8 mouse cellular contexts compared by ENCODE assay signal in genomic region chr1:38627683-38628361, GRCm38 (mm10). TPM values are rescaled to one million over a fixed set of nuclear protein-coding genes. Genes with fewer than 3 reads are reported as not detected.
DNase-seq lines count a peak whose midpoint lies in the region; ATAC-seq and TF ChIP-seq lines count a peak whose summit lies in the region.

No protein-coding gene starts in this region.

- H3K4me2 ChIP-seq in heart, embryonic 15.5 days: peak overlapping the region; percentile 99
- H3K4me2 ChIP-seq in stomach, postnatal 0 days (replicated peaks; ENCODE audit: low read depth): peak overlapping the region; percentile 90

- H3K27me3 ChIP-seq in megakaryocyte, embryonic 14.5 days (replicated peaks): peaks cover 40% of the 10 kb centered on the region
- peaks cover 41% of the 10 kb centered on the region for H3K27me3 ChIP-seq in embryonic facial prominence, embryonic 10.5 days (replicated peaks; ENCODE audit: low read depth, poor library complexity, severe bottlenecking)
- H3K27me3 ChIP-seq in heart, embryonic 15.5 days: peaks cover 36% of the 10 kb centered on the region
- no peaks in the 10 kb centered on the region for H3K27me3 ChIP-seq in stomach, postnatal 0 days (ENCODE audit: control insufficient read depth, insufficient read depth, low read length)

- H3K4me1 ChIP-seq in megakaryocyte, embryonic 14.5 days: peaks cover 16% of the 10 kb centered on the region
- H3K4me1 ChIP-seq in embryonic facial prominence, embryonic 10.5 days: peaks cover 57% of the 10 kb centered on the region
- H3K4me1 ChIP-seq in heart, embryonic 15.5 days (replicated peaks): peaks cover 18% of the 10 kb centered on the region
- H3K4me1 ChIP-seq in stomach, postnatal 0 days (replicated peaks; ENCODE audit: control insufficient read depth, insufficient read depth): no peaks in the 10 kb centered on the region

- H3K4me3 ChIP-seq in megakaryocyte, embryonic 14.5 days (replicated peaks): peak overlapping the region; percentile 91
- peak overlapping the region; percentile 94 for H3K4me3 ChIP-seq in embryonic facial prominence, embryonic 10.5 days
- peak overlapping the region; percentile 87 for H3K4me3 ChIP-seq in heart, embryonic 15.5 days
- H3K4me3 ChIP-seq in stomach, postnatal 0 days (ENCODE audit: low read depth, low read length): peak overlapping the region; percentile 64

- no peak for TF ChIP-seq EP300 in stomach, postnatal 0 days (optimal IDR thresholded peaks at IDR 0.05)

- DNase-seq in embryonic facial prominence, embryonic 10.5 days (ENCODE audit: low spot score): peak; percentile 76
- DNase-seq in layer of hippocampus, postnatal 36 days: peak; percentile 45
- peak; percentile 27 to 53 for DNase-seq in lung, postnatal 4 days
- DNase-seq in stomach, postnatal 0 days (ENCODE audit: low spot score): peak; percentile 20
- no peak for DNase-seq in adrenal gland, postnatal 4 days (ENCODE audit: low spot score in 2 of 2)

- no peak for ATAC-seq in megakaryocyte, adult 5-6 weeks (ENCODE audit: poor library complexity, severe bottlenecking)
- ATAC-seq in heart, embryonic 15.5 days (replicated peaks; ENCODE audit: insufficient number of reproducible peaks, insufficient read depth, low FRiP score, low read depth): peak; percentile 31; the same call in 1 of the 2 replicates
- ATAC-seq in stomach, postnatal 0 days (ENCODE audit: low FRiP score, low TSS enrichment): peak; percentile 30

- WGBS in embryonic facial prominence, embryonic 10.5 days: 1% methylated on average over 42 of the region's 42 CpGs
- 1% methylated on average over 42 of the region's 42 CpGs for WGBS in heart, embryonic 15.5 days
- WGBS in stomach, postnatal 0 days: 3% methylated on average over 32 of the region's 42 CpGs

- H3K36me3 ChIP-seq in megakaryocyte, embryonic 14.5 days (replicated peaks; ENCODE audit: low read length): no peaks in the 10 kb centered on the region
- no peaks in the 10 kb centered on the region for H3K36me3 ChIP-seq in embryonic facial prominence, embryonic 10.5 days (replicated peaks)
- H3K36me3 ChIP-seq in heart, embryonic 15.5 days: no peaks in the 10 kb centered on the region
- no peaks in the 10 kb centered on the region for H3K36me3 ChIP-seq in stomach, postnatal 0 days (ENCODE audit: control insufficient read depth, insufficient read depth, low read length)

- H3K9ac ChIP-seq in heart, embryonic 15.5 days: peak overlapping the region; percentile 81
- peak overlapping the region; percentile 75 for H3K9ac ChIP-seq in stomach, postnatal 0 days (ENCODE audit: low read length)

- H3K27ac ChIP-seq in embryonic facial prominence, embryonic 10.5 days (replicated peaks): peak overlapping the region; percentile 98
- peak overlapping the region; percentile 78 for H3K27ac ChIP-seq in heart, embryonic 15.5 days
- peak overlapping the region; percentile 92 for H3K27ac ChIP-seq in stomach, postnatal 0 days (replicated peaks)

- no peaks in the 10 kb centered on the region for H3K9me3 ChIP-seq in megakaryocyte, embryonic 14.5 days
- no peaks in the 10 kb centered on the region for H3K9me3 ChIP-seq in embryonic facial prominence, embryonic 10.5 days
- no peaks in the 10 kb centered on the region for H3K9me3 ChIP-seq in heart, embryonic 15.5 days (replicated peaks)
- no peaks in the 10 kb centered on the region for H3K9me3 ChIP-seq in stomach, postnatal 0 days (ENCODE audit: control insufficient read depth, low read length)

- TF ChIP-seq CTCF in stomach, postnatal 0 days (IDR thresholded peaks at IDR 0.05; ENCODE audit: low read depth): no peak

RNA-seq across cellular contexts. Expression of gene Aff3, which starts 36.9 kb away (rescaled TPM):
- polyA plus RNA-seq in megakaryocyte, embryonic 14.5 days (2012; ENCODE audit: insufficient read depth, low replicate concordance): 0.92 and 4.4 TPM in 2 replicates
- 2.2 and 2.6 TPM in 2 replicates for total RNA-seq in megakaryocyte, adult 5-6 weeks (2015)
- total RNA-seq in megakaryocyte, adult 5-6 weeks (2017): 2.2 and 2.4 TPM in 2 replicates
- polyA plus RNA-seq in embryonic facial prominence, embryonic 10.5 days (2016; fragmentation: Nextera tagmentation; extraction: Ambion mirVana): 8.7 and 9.7 TPM in 2 replicates
- polyA plus RNA-seq in heart, embryonic 15.5 days (2015; fragmentation: Nextera tagmentation; extraction: Ambion mirVana): 2.2 and 3.7 TPM in 2 replicates
- total RNA-seq in layer of hippocampus, postnatal 36 days (2021): 100 to 1,000 TPM in 1 of 2 experiments, 10 to 100 TPM in 1; 99.4 to 119 TPM
- 1.9 and 2.1 TPM in 2 replicates for polyA plus RNA-seq in stomach, postnatal 0 days (2015; fragmentation: Nextera tagmentation; extraction: Ambion mirVana)
- 10 to 100 TPM; 15.3 to 16.4 TPM for total RNA-seq in adrenal gland, postnatal 4 days (2021)

Comparison
In these comparisons a context has a peak if more than half of its experiments do, and no peak if none do; other contexts are left out.
1. DNase-seq: peak in embryonic facial prominence, embryonic 10.5 days (single experiment), layer of hippocampus, postnatal 36 days (2 of 2), lung, postnatal 4 days (2 of 2) and stomach, postnatal 0 days (single experiment); none in adrenal gland, postnatal 4 days (0 of 2).
2. Peak in every context shown above with its lines, with median percentiles within 50 percentile points of each other: H3K4me3 ChIP-seq and H3K27ac ChIP-seq.